Mouse (Mus musculus) megakaryocyte, embryonic 14.5 days (primary cell): ENCODE measurements around the gene Pkd1l1.

Experiments
- FLI1 ChIP-seq: IDR thresholded peaks from 2 replicates; pipeline ENCODE4 v1.6.1; 2012; ENCODE audit warnings: low read length, inconsistent platforms, mixed read lengths
- GATA1 ChIP-seq: IDR thresholded peaks from 3 replicates; pipeline ENCODE4 v1.6.1; 2012; ENCODE audit warnings: mixed read lengths, low read length, inconsistent platforms, borderline replicate concordance

GRCm38 (mm10) chr11:8789186-8789585, 183.9 kb downstream of the Pkd1l1 start:
- TF ChIP-seq GATA1 (no peak), FLI1 (no peak)
